Mouse (Mus musculus) NIH3T3 (cell line): ENCODE data around the gene Gm5728.
"Not testable (repeated sequence)": the region's sequence is repeated elsewhere in the genome, so short reads cannot be mapped to it uniquely, and the experiment has no call there.

Source experiments
- DNase-seq: peaks from one replicate; pipeline ENCODE4 v3.0.0-alpha.2; 2012; ENCODE audit warnings: low read depth

The Gm5728 gene

DNA sequence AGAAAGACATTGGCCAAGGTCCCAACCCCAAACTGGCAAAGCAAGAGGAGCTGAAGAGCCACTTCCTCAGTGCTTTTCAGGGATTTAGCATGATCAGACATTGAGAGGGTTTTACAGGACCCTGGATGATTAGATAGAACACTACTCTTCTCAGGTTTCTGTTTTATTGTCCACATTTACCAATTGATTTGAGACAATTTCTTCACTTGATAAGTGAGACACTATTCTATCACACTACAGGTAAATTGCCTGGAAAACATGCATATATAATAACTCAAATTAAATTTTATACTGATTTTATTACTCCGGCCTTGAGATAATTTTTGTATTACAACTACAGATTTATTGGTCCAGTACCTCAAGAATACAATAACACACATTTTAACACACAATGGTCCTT is at the start of gene Gm5728:
Gene Gm5728, minus strand, starts transcription at position 101 of the 400 bp plus-strand sequence.
- DNase-seq = not testable (repeated sequence)

DNA sequence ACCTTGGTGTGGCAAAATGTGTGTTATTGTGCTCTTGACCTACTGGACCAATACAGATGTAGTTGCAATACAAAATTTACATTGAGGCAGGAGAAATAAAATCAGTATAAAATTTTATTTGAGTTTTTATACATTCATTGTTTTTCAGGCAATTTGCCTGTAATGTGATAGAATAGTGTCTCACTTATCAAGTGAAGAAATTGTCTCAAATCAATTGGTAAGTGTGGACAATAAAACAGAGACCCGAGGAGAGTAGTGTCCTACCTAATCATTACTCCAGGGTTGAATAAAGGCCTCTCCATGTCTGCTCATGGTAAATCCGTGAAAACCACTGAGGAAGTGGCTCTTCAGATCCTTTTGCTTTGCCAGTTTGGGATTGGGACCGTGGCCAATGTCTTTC is 42.4 kb upstream of the Gm5728 start, which contains the start of gene Vmn1r100:
Gene Vmn1r100, plus strand, starts transcription at position 301 of the 400 bp plus-strand sequence.
- not testable (repeated sequence) for DNase-seq

DNA sequence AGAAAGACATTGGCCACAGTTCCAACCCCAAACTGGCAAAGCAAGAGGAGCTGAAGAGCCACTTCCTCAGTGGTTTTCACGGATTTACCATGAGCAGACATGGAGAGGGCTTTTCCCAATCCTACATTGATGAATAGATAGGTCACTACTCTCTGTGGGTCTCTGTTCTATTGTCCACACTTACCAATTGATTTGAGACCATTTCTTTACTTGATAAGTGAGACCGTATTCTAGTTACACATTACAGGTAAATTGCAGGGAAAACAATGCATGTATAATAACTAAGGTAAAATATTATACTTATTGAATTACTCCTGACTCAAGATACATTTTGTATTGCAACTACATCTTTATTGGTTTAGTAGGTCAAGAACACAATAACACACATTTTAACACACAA is 41.2 kb downstream of the Gm5728 start, which contains the start of gene Gm4133:
Gene Gm4133, minus strand, starts transcription at position 101 of the 400 bp plus-strand sequence.
- not testable (repeated sequence) for DNase-seq
